In the genomic region with DNA sequence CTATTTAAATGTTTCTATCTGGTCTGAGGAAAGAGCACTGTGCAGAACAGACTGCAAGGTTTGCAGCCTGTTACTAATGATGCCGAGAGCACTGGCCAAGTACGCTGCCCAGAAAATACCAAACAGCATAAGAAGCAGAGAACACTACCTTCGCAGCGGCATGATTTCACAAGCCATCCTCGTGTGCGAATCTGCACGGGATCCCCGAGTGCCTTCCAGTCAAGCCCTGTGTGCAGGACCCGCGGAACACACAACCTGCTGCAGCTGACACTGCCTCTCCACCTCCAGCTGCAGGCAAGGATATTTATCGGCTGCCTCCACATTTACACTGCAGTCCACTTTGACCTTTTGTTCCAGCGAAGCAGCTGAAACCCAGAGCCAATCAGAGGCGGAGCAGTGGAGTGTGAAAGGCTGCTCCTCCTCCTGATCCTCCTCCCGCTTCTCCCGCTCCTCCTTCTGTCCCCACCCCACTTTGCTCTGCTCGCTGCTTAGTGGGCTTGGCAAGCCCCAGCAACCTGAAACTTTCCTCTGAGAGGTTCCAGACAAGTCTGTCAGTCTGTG, we compare ENCODE assay signal across 8 mouse cellular contexts. TPM values are rescaled to one million over a fixed set of nuclear protein-coding genes. Genes with fewer than 3 reads are reported as not detected.
A peak's percentile ranks its signal among the peaks of the same experiment; 100 is the strongest.
DNase-seq lines count a peak whose midpoint lies in the region; ATAC-seq and TF ChIP-seq lines count a peak whose summit lies in the region.

A gene (minus strand): TSS at position 386 of the 561 bp plus-strand sequence.

- H3K4me1 ChIP-seq in lung, adult 2 months (ENCODE audit: control insufficient read depth, insufficient read depth, low read length) = no peaks in the 10 kb centered on the region; the same call in none of the 2 replicates
- H3K4me1 ChIP-seq in olfactory bulb, adult 2 months (ENCODE audit: control insufficient read depth, insufficient read depth, low read length) = no peaks in the 10 kb centered on the region

- DNase-seq in Muller cell, postnatal 12 days (ENCODE audit: inconsistent ontology term) = peak; percentile 90
- DNase-seq in cerebellum, adult 9-10 months = peak; percentile 74
- DNase-seq in layer of hippocampus, adult 8-10 months (ENCODE audit: low spot score in 2 of 2) = peak; percentile 79 to 87
- peak; percentile 74 for DNase-seq in lung, adult 2 months
- DNase-seq in thymus, postnatal 25 days = peak; percentile 48

- H3K4me3 ChIP-seq in lung, adult 2 months (replicated peaks; ENCODE audit: extremely low read depth, low read depth, low read length) = peak within 1 kb of the TSS; percentile 75
- peak within 1 kb of the TSS; percentile 72 for H3K4me3 ChIP-seq in olfactory bulb, adult 2 months (ENCODE audit: insufficient read depth, low read depth, low read length)

- TF ChIP-seq POLR2A in lung, adult 2 months (IDR thresholded peaks at IDR 0.05; ENCODE audit: borderline replicate concordance, extremely low read depth, low read depth, low read length) = peak; percentile 96; the same call in 1 of the 2 replicates
- 0 out of 2 replicates have a peak, but pooled peaks have one; percentile 22 for TF ChIP-seq POLR2A in olfactory bulb, adult 2 months (IDR thresholded peaks at IDR 0.05; ENCODE audit: insufficient read depth, low read depth, low read length)

- peak within 1 kb of the TSS; percentile 17; the same call in 1 of the 2 replicates for H3K27ac ChIP-seq in olfactory bulb, adult 2 months (ENCODE audit: insufficient read depth, low read depth, low read length)

- TF ChIP-seq CTCF in lung, adult 2 months (IDR thresholded peaks at IDR 0.05; ENCODE audit: insufficient read depth, low read length) = no peak
- TF ChIP-seq CTCF in olfactory bulb, adult 2 months (IDR thresholded peaks at IDR 0.05; ENCODE audit: insufficient read depth, low read depth, low read length) = no peak

- peak; percentile 97 for ATAC-seq in frontal cortex, adult (ENCODE audit: low TSS enrichment)
- peak; percentile 95 to 96 for ATAC-seq in hematopoietic stem cell, adult 5-6 weeks (replicated peaks in 1 of 2; ENCODE audit: insufficient read depth in 1 of 2, low FRiP score in 2 of 2, low TSS enrichment in 1 of 2, low read depth in 1 of 2, poor library complexity in 2 of 2, severe bottlenecking in 2 of 2)

- 0% methylated on average over 16 of the region's 16 CpGs for WGBS in lung, adult 2 months
- WGBS in olfactory bulb, adult 2 months = 0% methylated on average over 16 of the region's 16 CpGs

RNA-seq across cellular contexts. Expression of the gene that starts here (rescaled TPM):
- 0.45 and 0.81 TPM in 2 replicates for total RNA-seq in hematopoietic stem cell, adult 5-6 weeks (2017)
- total RNA-seq in layer of hippocampus, adult 8-10 months (2022) = 10 to 100 TPM; 18.9 to 20.1 (median 19.5) TPM
- polyA plus RNA-seq in lung, adult 2 months (2012; rRNA removed) = 7.8 and 8.4 TPM in 2 replicates
- polyA plus RNA-seq in olfactory bulb, adult 2 months (2012; ENCODE audit: insufficient read depth, insufficient read length, low replicate concordance, missing spikeins) = not detected in 2 replicates

Comparison
In these comparisons a context has a peak if more than half of its experiments do, and no peak if none do; other contexts are left out.
1. Peak in every context shown above with its lines: DNase-seq, ATAC-seq, H3K4me3 ChIP-seq and H3K27ac ChIP-seq.
2. RNA of the gene that starts here (total RNA-seq): 18.9 to 20.1 TPM in layer of hippocampus, adult 8-10 months; 0.45 to 0.81 TPM in hematopoietic stem cell, adult 5-6 weeks; every median in the first group is over 10 times any median in the second.
3. Peak in ATAC-seq in hematopoietic stem cell, adult 5-6 weeks; RNA of the gene not detected or under 1 TPM.